Mouse (Mus musculus) forebrain, embryonic 14.5 days (tissue): ENCODE results near the gene Alk. TPM values are rescaled to one million over a fixed set of nuclear protein-coding genes. Genes with fewer than 3 reads are reported as not detected.

Source experiments
- ATAC-seq: fragments of 200-750 bp; cut with Nextera tagmentation; 2 replicates; pipeline ENCODE4 v1.8.0; 2017; ENCODE audit warnings: mild to moderate bottlenecking, moderate library complexity
- DNase-seq: peaks from one replicate; pipeline ENCODE4 v3.0.0-alpha.2; 2015; ENCODE audit warnings: low spot score
- H3K27ac ChIP-seq: fragments of 300-500 bp; sonication (generic); 2 replicates; pipeline ENCODE4 v1.5.1; 2014; ENCODE audit warnings: low read depth, mild to moderate bottlenecking, control low read depth, low read length, moderate library complexity
- H3K27me3 ChIP-seq: fragments of 300-500 bp; sonication (generic); replicated peaks from 2 replicates; pipeline ENCODE4 v1.6.1; 2014; ENCODE audit warnings: low read length, control low read depth, mixed read lengths; ENCODE audit not compliant: control insufficient read depth, insufficient read depth
- H3K36me3 ChIP-seq: fragments of 300-500 bp; sonication (generic); 2 replicates; pipeline ENCODE4 v1.6.1; 2014; ENCODE audit warnings: low read length, control low read depth; ENCODE audit not compliant: control insufficient read depth, insufficient read depth
- H3K4me1 ChIP-seq: fragments of 300-500 bp; sonication (generic); 2 replicates; pipeline ENCODE4 v1.6.1; 2014; ENCODE audit warnings: antibody characterized with exemption, low read length, control low read depth; ENCODE audit not compliant: control insufficient read depth, insufficient read depth
- H3K4me2 ChIP-seq: fragments of 300-500 bp; sonication (generic); 2 replicates; pipeline ENCODE4 v1.6.1; 2014; ENCODE audit warnings: mild to moderate bottlenecking, control low read depth, low read length
- H3K4me3 ChIP-seq: fragments of 300-500 bp; sonication (generic); 2 replicates; pipeline ENCODE4 v1.5.1; 2014; ENCODE audit warnings: low read depth, low read length, control low read depth
- H3K9ac ChIP-seq: fragments of 300-500 bp; sonication (generic); 2 replicates; pipeline ENCODE4 v1.6.1; 2014; ENCODE audit warnings: mild to moderate bottlenecking, low read length, control low read depth, moderate library complexity
- H3K9me3 ChIP-seq: fragments of 300-500 bp; sonication (generic); replicated peaks from 2 replicates; pipeline ENCODE4 v1.6.1; 2016; ENCODE audit warnings: low read length, control low read depth, mixed read lengths; ENCODE audit not compliant: control insufficient read depth
- WGBS: fragments of 180-500 bp; shearing (Covaris S2); extraction: QIAGEN DNeasy Blood & Tissue Kit; methylation state at CpG from one replicate; pipeline ENCODE4 v1.1.7; 2014; 5-methylcytosine and 5-hydroxymethylcytosine counted together
- polyA plus RNA-seq: library from polyadenylated mRNA; unstranded; fragments of >200 nt; fragmentation: Nextera tagmentation; extraction: Ambion mirVana; gene quantifications from 2 replicates; pipeline ENCODE4 v1.2.1, GENCODE M21; 2014

Alk gene
- polyA plus RNA-seq, 1 experiment from 2014 or later, result 0.55 TPM

GRCm38 (mm10) chr17:72332909-72333308, 271.5 kb downstream of the Alk start:
- Histone ChIP-seq H3K4me3 (no peak overlapping the region), H3K27me3 (no peaks in the 10 kb centered on the region), H3K9ac (no peak overlapping the region), H3K4me2 (no peak overlapping the region), H3K27ac (no peak overlapping the region), H3K9me3 (no peaks in the 10 kb centered on the region), H3K36me3 (no peaks in the 10 kb centered on the region), H3K4me1 (no peaks in the 10 kb centered on the region)
- DNase-seq, result peak; percentile 41
- 28% methylated on average over 4 of the region's 4 CpGs for WGBS
- ATAC-seq, result no peak

GRCm38 (mm10) chr17:72325941-72326340, 278.5 kb downstream of the Alk start:
- peak; percentile 35 for DNase-seq
- Histone ChIP-seq H3K4me3 (no peak overlapping the region), H3K36me3 (no peaks in the 10 kb centered on the region), H3K9ac (no peak overlapping the region), H3K9me3 (no peaks in the 10 kb centered on the region), H3K4me2 (no peak overlapping the region), H3K27me3 (no peaks in the 10 kb centered on the region), H3K4me1 (no peaks in the 10 kb centered on the region), H3K27ac (no peak overlapping the region)
- 71% methylated on average over 4 of the region's 4 CpGs for WGBS
- ATAC-seq, result no peak

- no peaks in the 10 kb centered on the region for H3K4me1 ChIP-seq
- DNase-seq, result peak; percentile 24
- no peak overlapping the region for H3K4me3 ChIP-seq
- no peak overlapping the region for H3K9ac ChIP-seq
- H3K4me2 ChIP-seq, result no peak overlapping the region
- H3K27me3 ChIP-seq, result no peaks in the 10 kb centered on the region
- no peaks in the 10 kb centered on the region for H3K9me3 ChIP-seq
- H3K27ac ChIP-seq, result no peak overlapping the region
- no peaks in the 10 kb centered on the region for H3K36me3 ChIP-seq
- ATAC-seq, result no peak
These were observed 284.9 kb downstream of the Alk start for GRCm38 (mm10) chr17:72319576-72319975.

- Histone ChIP-seq H3K27me3 (no peaks in the 10 kb centered on the region), H3K36me3 (no peaks in the 10 kb centered on the region), H3K9ac (no peak overlapping the region), H3K4me3 (no peak overlapping the region), H3K27ac (no peak overlapping the region), H3K9me3 (no peaks in the 10 kb centered on the region), H3K4me2 (no peak overlapping the region), H3K4me1 (no peaks in the 10 kb centered on the region)
- ATAC-seq, result no peak
- DNase-seq, result no peak
- 87% methylated on average over 5 of the region's 5 CpGs for WGBS
These were observed 304.8 kb downstream of the Alk start for GRCm38 (mm10) chr17:72299651-72300050.

- WGBS, result 87% methylated on average over 1 of the region's 1 CpGs
- ATAC-seq, result no peak
- Histone ChIP-seq H3K27ac (no peak overlapping the region), H3K36me3 (no peaks in the 10 kb centered on the region), H3K9me3 (no peaks in the 10 kb centered on the region), H3K4me1 (no peaks in the 10 kb centered on the region), H3K27me3 (no peaks in the 10 kb centered on the region), H3K4me2 (no peak overlapping the region), H3K9ac (no peak overlapping the region), H3K4me3 (no peak overlapping the region)
- DNase-seq, result no peak
These were observed 308.1 kb downstream of the Alk start for GRCm38 (mm10) chr17:72296349-72296748.

GRCm38 (mm10) chr17:72293267-72293580, 311.2 kb downstream of the Alk start:
- Histone ChIP-seq H3K4me3 (no peak overlapping the region), H3K27me3 (no peaks in the 10 kb centered on the region), H3K27ac (no peak overlapping the region), H3K4me1 (no peaks in the 10 kb centered on the region), H3K36me3 (no peaks in the 10 kb centered on the region), H3K9ac (no peak overlapping the region), H3K4me2 (no peak overlapping the region), H3K9me3 (no peaks in the 10 kb centered on the region)
- peak; percentile 23; the same call in 1 of the 2 replicates for ATAC-seq
- no peak for DNase-seq
- WGBS, result 46% methylated on average over 3 of the region's 3 CpGs

GRCm38 (mm10) chr17:72292444-72293266, 311.8 kb downstream of the Alk start:
- Histone ChIP-seq H3K36me3 (no peaks in the 10 kb centered on the region), H3K9me3 (no peaks in the 10 kb centered on the region), H3K27me3 (no peaks in the 10 kb centered on the region), H3K9ac (no peak overlapping the region), H3K4me1 (no peaks in the 10 kb centered on the region), H3K4me3 (no peak overlapping the region), H3K4me2 (no peak overlapping the region), H3K27ac (peak overlapping the region; percentile 57; the same call in 1 of the 2 replicates)
- DNase-seq (peak; percentile 72), ATAC-seq (peak; percentile 73)
- 53% methylated on average over 6 of the region's 6 CpGs for WGBS

GRCm38 (mm10) chr17:72285961-72286360, 318.5 kb downstream of the Alk start:
- Histone ChIP-seq H3K9ac (no peak overlapping the region), H3K27me3 (no peaks in the 10 kb centered on the region), H3K4me2 (no peak overlapping the region), H3K27ac (no peak overlapping the region), H3K9me3 (no peaks in the 10 kb centered on the region), H3K36me3 (no peaks in the 10 kb centered on the region), H3K4me3 (no peak overlapping the region), H3K4me1 (no peaks in the 10 kb centered on the region)
- peak; percentile 58 for DNase-seq
- no peak for ATAC-seq
- WGBS, result 4% methylated on average over 3 of the region's 3 CpGs

- Histone ChIP-seq H3K27me3 (no peaks in the 10 kb centered on the region), H3K27ac (no peak overlapping the region), H3K4me2 (no peak overlapping the region), H3K4me1 (no peaks in the 10 kb centered on the region), H3K9ac (no peak overlapping the region), H3K9me3 (no peaks in the 10 kb centered on the region), H3K36me3 (no peaks in the 10 kb centered on the region), H3K4me3 (no peak overlapping the region)
- DNase-seq (no peak), ATAC-seq (no peak)
These were observed 326.1 kb downstream of the Alk start for GRCm38 (mm10) chr17:72278296-72278695.
